13 mouse cellular contexts compared by ENCODE assay signal in the genomic region with DNA sequence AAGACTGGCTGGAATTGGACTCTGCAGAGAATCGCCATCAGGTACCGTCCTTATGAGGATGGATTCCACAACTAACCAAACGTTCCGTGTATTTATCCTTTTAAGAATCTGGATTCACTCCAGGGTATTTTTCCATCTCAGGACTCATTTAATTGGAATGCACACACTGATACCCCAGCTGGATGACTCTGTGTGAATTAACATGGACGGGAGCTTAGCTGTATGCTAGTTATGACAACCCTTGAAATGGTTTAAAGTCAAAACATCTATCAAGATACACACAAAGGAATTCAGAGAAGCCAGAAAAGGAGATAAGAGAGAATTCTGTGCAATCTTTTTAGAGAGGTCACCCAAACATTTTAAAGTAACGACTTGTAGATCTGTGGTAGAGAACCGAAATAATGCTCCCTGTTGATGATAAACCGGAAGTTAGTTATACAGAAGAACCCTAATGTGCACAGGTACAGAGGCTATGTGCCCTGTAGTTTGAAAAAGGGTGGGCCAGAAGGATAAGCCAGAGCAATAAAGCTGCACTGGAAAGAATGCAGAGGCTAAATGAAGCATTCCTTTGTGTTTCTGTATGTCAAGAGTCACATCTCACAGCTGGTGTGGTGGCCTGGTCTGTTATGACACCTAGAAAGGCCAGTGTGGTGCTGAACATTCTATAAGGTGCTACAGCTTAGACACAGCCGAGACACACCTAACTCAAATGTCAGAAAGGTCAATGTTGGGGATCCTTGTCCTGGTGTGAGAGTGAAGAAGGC. TPM values are rescaled to one million over a fixed set of nuclear protein-coding genes. Genes with fewer than 3 reads are reported as not detected.
A peak's percentile ranks its signal among the peaks of the same experiment; 100 is the strongest.
DNase-seq lines count a peak whose midpoint lies in the region; ATAC-seq and TF ChIP-seq lines count a peak whose summit lies in the region.
"Had no signal": no experiment of that assay in that cellular context is flagged by ENCODE, and none has a peak within 500 bp of the region (broad histone marks: within the 10 kb centered on the region; RNA-seq: fewer than 3 reads in every experiment).

No protein-coding gene starts in this region.

- H3K4me2 ChIP-seq in heart, embryonic 12.5 days, result no peak overlapping the region
- no peak overlapping the region for H3K4me2 ChIP-seq in kidney, embryonic 16.5 days (replicated peaks; ENCODE audit: low read depth, low read length)
- H3K4me2 ChIP-seq in midbrain, embryonic 11.5 days, result no peak overlapping the region
- no peak overlapping the region for H3K4me2 ChIP-seq in midbrain, embryonic 16.5 days (ENCODE audit: low read length)
- H3K4me2 ChIP-seq in myocyte (ENCODE audit: low read depth), result peak overlapping the region; percentile 48

- H3K79me2 ChIP-seq in myocyte (ENCODE audit: control insufficient read depth, insufficient read depth), result no peaks in the 10 kb centered on the region

- H3K27me3 ChIP-seq in heart, embryonic 12.5 days (replicated peaks), result no peaks in the 10 kb centered on the region
- H3K27me3 ChIP-seq in kidney, embryonic 16.5 days (ENCODE audit: insufficient read depth, low read length), result no peaks in the 10 kb centered on the region
- no peaks in the 10 kb centered on the region for H3K27me3 ChIP-seq in midbrain, embryonic 11.5 days (ENCODE audit: control insufficient read depth, insufficient read depth, low read length)
- H3K27me3 ChIP-seq in midbrain, embryonic 16.5 days (ENCODE audit: control insufficient read depth, insufficient read depth, low read depth, low read length), result no peaks in the 10 kb centered on the region
- H3K27me3 ChIP-seq in myocyte (ENCODE audit: control insufficient read depth, insufficient read depth, insufficient read length), result no peaks in the 10 kb centered on the region
- H3K27me3 ChIP-seq: hindbrain, embryonic 15.5 days; midbrain, embryonic 12.5 days had no signal

- no peak overlapping the region for H3K4me3 ChIP-seq in heart, embryonic 12.5 days
- no peak overlapping the region for H3K4me3 ChIP-seq in kidney, embryonic 16.5 days (ENCODE audit: low read length)
- no peak overlapping the region for H3K4me3 ChIP-seq in midbrain, embryonic 11.5 days (ENCODE audit: low read depth, low read length)
- H3K4me3 ChIP-seq in midbrain, embryonic 16.5 days (ENCODE audit: low read depth, low read length), result no peak overlapping the region
- H3K4me3 ChIP-seq in myocyte, result no peak overlapping the region
- H3K4me3 ChIP-seq: midbrain, embryonic 12.5 days had no signal

- peaks cover 38% of the 10 kb centered on the region for H3K4me1 ChIP-seq in heart, embryonic 12.5 days (replicated peaks)
- H3K4me1 ChIP-seq in kidney, embryonic 16.5 days (ENCODE audit: insufficient read depth, low read length), result peaks cover 5% of the 10 kb centered on the region
- no peaks in the 10 kb centered on the region for H3K4me1 ChIP-seq in midbrain, embryonic 11.5 days (ENCODE audit: control insufficient read depth, insufficient read depth, low read length)
- no peaks in the 10 kb centered on the region for H3K4me1 ChIP-seq in midbrain, embryonic 16.5 days (ENCODE audit: control insufficient read depth, insufficient read depth, low read length)
- H3K4me1 ChIP-seq: hindbrain, embryonic 15.5 days had no signal

- no peak for TF ChIP-seq POLR2A in myocyte (IDR thresholded peaks at IDR 0.05; ENCODE audit: insufficient read length, low read depth)

- no peak for DNase-seq in heart, postnatal 36 days
- no peak for DNase-seq in kidney, adult 18-20 months
- peak; percentile 12 for DNase-seq in midbrain, embryonic 11.5 days (ENCODE audit: low spot score, missing footprints)
- DNase-seq: adrenal gland, adult 8-10 months; cerebellum, adult 2 months; forebrain, postnatal 0 days; right cerebral cortex, postnatal 14 days had no signal

- no peaks in the 10 kb centered on the region for H3K36me3 ChIP-seq in heart, embryonic 12.5 days
- H3K36me3 ChIP-seq in kidney, embryonic 16.5 days (ENCODE audit: insufficient read depth, low read length), result no peaks in the 10 kb centered on the region
- H3K36me3 ChIP-seq in midbrain, embryonic 11.5 days (ENCODE audit: control insufficient read depth, insufficient read depth, low read length), result no peaks in the 10 kb centered on the region
- no peaks in the 10 kb centered on the region for H3K36me3 ChIP-seq in midbrain, embryonic 16.5 days (ENCODE audit: control insufficient read depth, insufficient read depth, low read length)
- no peaks in the 10 kb centered on the region for H3K36me3 ChIP-seq in myocyte (ENCODE audit: control insufficient read depth, insufficient read depth)
- H3K36me3 ChIP-seq: hindbrain, embryonic 15.5 days; midbrain, embryonic 12.5 days had no signal

- intact Hi-C loops in heart, postnatal 36 days (cut with DNase I), result loop anchor here (2.0 kb wide), 1 partner anchor 41 kb away; no protein-coding TSS in a partner anchor

- WGBS in heart, embryonic 12.5 days, result 64% methylated on average over 9 of the region's 9 CpGs
- 74% methylated on average over 9 of the region's 9 CpGs for WGBS in kidney, embryonic 16.5 days
- WGBS in midbrain, embryonic 11.5 days, result 88% methylated on average over 9 of the region's 9 CpGs
- WGBS in midbrain, embryonic 16.5 days, result 85% methylated on average over 9 of the region's 9 CpGs

- no peak overlapping the region for H3K9ac ChIP-seq in heart, embryonic 12.5 days
- H3K9ac ChIP-seq in kidney, embryonic 16.5 days (replicated peaks; ENCODE audit: low read length), result no peak overlapping the region
- no peak overlapping the region for H3K9ac ChIP-seq in midbrain, embryonic 11.5 days (ENCODE audit: low read length)
- H3K9ac ChIP-seq in midbrain, embryonic 16.5 days (ENCODE audit: low read depth, low read length), result no peak overlapping the region
- H3K9ac ChIP-seq: forebrain, postnatal 0 days; hindbrain, embryonic 15.5 days; midbrain, embryonic 12.5 days had no signal

- no peak overlapping the region for H3ac ChIP-seq in myocyte (ENCODE audit: control insufficient read depth, insufficient read length)

- ATAC-seq in heart, embryonic 12.5 days (ENCODE audit: insufficient number of reproducible peaks, low FRiP score), result no peak
- peak; percentile 63; the same call in 1 of the 2 replicates for ATAC-seq in kidney, embryonic 16.5 days (ENCODE audit: low FRiP score, low TSS enrichment)
- no peak for ATAC-seq in midbrain, embryonic 11.5 days (ENCODE audit: low FRiP score)
- ATAC-seq in midbrain, embryonic 16.5 days, result no peak

- no peaks in the 10 kb centered on the region for H3K9me3 ChIP-seq in heart, embryonic 12.5 days (replicated peaks)
- H3K9me3 ChIP-seq in kidney, embryonic 16.5 days (ENCODE audit: low read length), result no peaks in the 10 kb centered on the region
- H3K9me3 ChIP-seq in midbrain, embryonic 11.5 days (ENCODE audit: control insufficient read depth, low read length), result no peaks in the 10 kb centered on the region
- no peaks in the 10 kb centered on the region for H3K9me3 ChIP-seq in midbrain, embryonic 16.5 days (replicated peaks; ENCODE audit: control insufficient read depth, low read length, poor library complexity, severe bottlenecking)
- H3K9me3 ChIP-seq: hindbrain, embryonic 15.5 days; midbrain, embryonic 12.5 days had no signal

- H3K27ac ChIP-seq in heart, embryonic 12.5 days (ENCODE audit: poor library complexity, severe bottlenecking), result peak overlapping the region; percentile 25; the same call in 1 of the 2 replicates
- peak overlapping the region; percentile 56; the same call in 1 of the 2 replicates for H3K27ac ChIP-seq in kidney, embryonic 16.5 days (ENCODE audit: low read length)
- H3K27ac ChIP-seq in midbrain, embryonic 11.5 days (ENCODE audit: low read depth, low read length), result no peak overlapping the region
- H3K27ac ChIP-seq in midbrain, embryonic 16.5 days (ENCODE audit: low read length), result no peak overlapping the region
- H3K27ac ChIP-seq: hindbrain, embryonic 15.5 days; midbrain, embryonic 12.5 days had no signal

TF ChIP-seq in myocyte, 11 proteins besides CTCF, POLR2A, EP300 and RAD21:
- TF ChIP-seq TCF3 (IDR thresholded peaks at IDR 0.05; ENCODE audit: insufficient read length, low read depth) (no peak), USF1 (IDR thresholded peaks at IDR 0.05; ENCODE audit: low read depth) (no peak), E2F4 (IDR thresholded peaks at IDR 0.05; ENCODE audit: insufficient read depth) (no peak), MYOD1 (IDR thresholded peaks at IDR 0.05; ENCODE audit: control insufficient read depth in 1 of 3, insufficient read length in 2 of 3, low read depth in 2 of 3) (no peak), TCF12 (IDR thresholded peaks at IDR 0.05; ENCODE audit: insufficient read depth, poor library complexity, severe bottlenecking) (no peak), CEBPB (IDR thresholded peaks at IDR 0.05; ENCODE audit: insufficient read depth, poor library complexity, severe bottlenecking) (no peak), REST (IDR thresholded peaks at IDR 0.05; ENCODE audit: insufficient read depth, insufficient read length) (no peak), SRF (IDR thresholded peaks at IDR 0.05; ENCODE audit: control insufficient read depth, insufficient read length, low read depth) (no peak), MYOG (IDR thresholded peaks at IDR 0.05; ENCODE audit: control insufficient read depth in 1 of 3, insufficient read depth in 1 of 3, insufficient read length in 2 of 3, low read depth in 2 of 3) (no peak)

RNA-seq across cellular contexts. Expression of gene Serpinb6b, which starts 0.8 kb away (rescaled TPM):
- 15.1 and 16.9 TPM in 2 replicates for polyA plus RNA-seq in heart, embryonic 12.5 days (2016; fragmentation: Nextera tagmentation; extraction: Ambion mirVana)
- total RNA-seq in heart, postnatal 36 days (2021), result 10 to 100 TPM; 38.5 to 49.1 TPM
- 6.4 and 7.0 TPM in 2 replicates for polyA plus RNA-seq in kidney, embryonic 16.5 days (2015; fragmentation: Nextera tagmentation; extraction: Ambion mirVana)
- polyA plus RNA-seq in midbrain, embryonic 11.5 days (2014; fragmentation: Nextera tagmentation; extraction: Ambion mirVana), result 0.55 and 0.83 TPM in 2 replicates
- 1.2 and 2.0 TPM in 2 replicates for polyA plus RNA-seq in midbrain, embryonic 16.5 days (2015; fragmentation: Nextera tagmentation; extraction: Ambion mirVana)
- polyA plus RNA-seq in myocyte (2012; fragmentation: generic; extraction: Trizol), result 1.4 TPM

RNA-seq across cellular contexts. Expression of gene Serpinb9, which starts 38.9 kb away (rescaled TPM):
- 6.1 and 6.8 TPM in 2 replicates for polyA plus RNA-seq in heart, embryonic 12.5 days (2016; fragmentation: Nextera tagmentation; extraction: Ambion mirVana)
- total RNA-seq in heart, postnatal 36 days (2021), result 10 to 100 TPM in 1 of 2 experiments, 1 to 10 TPM in 1; 10.0 to 10.7 TPM
- polyA plus RNA-seq in kidney, embryonic 16.5 days (2015; fragmentation: Nextera tagmentation; extraction: Ambion mirVana), result 11.4 TPM in 2 replicates
- polyA plus RNA-seq in midbrain, embryonic 11.5 days (2014; fragmentation: Nextera tagmentation; extraction: Ambion mirVana), result 0.63 and 1.2 TPM in 2 replicates
- polyA plus RNA-seq in midbrain, embryonic 16.5 days (2015; fragmentation: Nextera tagmentation; extraction: Ambion mirVana), result 1.9 and 2.0 TPM in 2 replicates
- 7.2 TPM for polyA plus RNA-seq in myocyte (2012; fragmentation: generic; extraction: Trizol)

Comparison
In these comparisons a context has a peak if more than half of its experiments do, and no peak if none do; other contexts are left out.
1. H3K27ac ChIP-seq: peak in heart, embryonic 12.5 days (single experiment) and kidney, embryonic 16.5 days (single experiment); none in midbrain, embryonic 11.5 days (single experiment) and midbrain, embryonic 16.5 days (single experiment).